Mouse (Mus musculus): Measurements from ENCODE around the gene Tgm5. TPM values are rescaled to one million over a fixed set of nuclear protein-coding genes. Genes with fewer than 3 reads are reported as not detected.

Tgm5 gene
- total and polyA plus RNA-seq, 3 experiments: not detected

Other genes starting within 250 kb of the Tgm5 start
- 10.1 and 12.9 TPM in 2 replicates for gene Cdan1, start 235.7 kb downstream of the Tgm5 start, total RNA-seq (2012; rRNA removed)
- 5.8 and 7.8 TPM in 2 replicates for gene Cdan1, start 235.7 kb downstream of the Tgm5 start, total RNA-seq (2014; rRNA removed)
- 13.8 and 14.8 TPM in 2 replicates for gene Cdan1, start 235.7 kb downstream of the Tgm5 start, polyA plus RNA-seq (2012; ENCODE audit: insufficient read length, low read depth)
- gene Ttbk2, start 235.2 kb downstream of the Tgm5 start, total RNA-seq (2012; rRNA removed): 0.71 and 0.76 TPM in 2 replicates
- 1.1 and 1.4 TPM in 2 replicates for gene Ttbk2, start 235.2 kb downstream of the Tgm5 start, total RNA-seq (2014; rRNA removed)
- gene Ttbk2, start 235.2 kb downstream of the Tgm5 start, polyA plus RNA-seq (2012; ENCODE audit: insufficient read length, low read depth): 1.00 and 1.2 TPM in 2 replicates
- gene Ubr1, start 115.1 kb downstream of the Tgm5 start, total RNA-seq (2012; rRNA removed): 15.4 and 16.0 TPM in 2 replicates
- gene Ubr1, start 115.1 kb downstream of the Tgm5 start, total RNA-seq (2014; rRNA removed): 10.7 and 11.6 TPM in 2 replicates
- 18.1 TPM in 2 replicates for gene Ubr1, start 115.1 kb downstream of the Tgm5 start, polyA plus RNA-seq (2012; ENCODE audit: insufficient read length, low read depth)
- gene Tmem62, start 108.8 kb downstream of the Tgm5 start, total RNA-seq (2012; rRNA removed): 4.4 and 5.2 TPM in 2 replicates
- 4.4 and 4.9 TPM in 2 replicates for gene Tmem62, start 108.8 kb downstream of the Tgm5 start, total RNA-seq (2014; rRNA removed)
- gene Tmem62, start 108.8 kb downstream of the Tgm5 start, polyA plus RNA-seq (2012; ENCODE audit: insufficient read length, low read depth): 2.9 and 5.3 TPM in 2 replicates
- 20.4 and 23.4 TPM in 2 replicates for gene Ccndbp1, start 77.4 kb downstream of the Tgm5 start, total RNA-seq (2012; rRNA removed)
- gene Ccndbp1, start 77.4 kb downstream of the Tgm5 start, total RNA-seq (2014; rRNA removed): 33.4 and 33.6 TPM in 2 replicates
- 38.8 and 42.7 TPM in 2 replicates for gene Ccndbp1, start 77.4 kb downstream of the Tgm5 start, polyA plus RNA-seq (2012; ENCODE audit: insufficient read length, low read depth)
- not detected in 2 replicates for gene Epb42, start 48.8 kb downstream of the Tgm5 start, total RNA-seq (2012; rRNA removed)
- gene Epb42, start 48.8 kb downstream of the Tgm5 start, total RNA-seq (2014; rRNA removed): not detected in 2 replicates
- not detected in 2 replicates for gene Epb42, start 48.8 kb downstream of the Tgm5 start, polyA plus RNA-seq (2012; ENCODE audit: insufficient read length, low read depth)
- not detected in 2 replicates for gene Tgm7, start 24.0 kb upstream of the Tgm5 start, total RNA-seq (2012; rRNA removed)
- gene Tgm7, start 24.0 kb upstream of the Tgm5 start, total RNA-seq (2014; rRNA removed): not detected in 2 replicates
- not detected in 2 replicates for gene Tgm7, start 24.0 kb upstream of the Tgm5 start, polyA plus RNA-seq (2012; ENCODE audit: insufficient read length, low read depth)
- 7.3 and 8.1 TPM in 2 replicates for gene Adal, start 54.6 kb upstream of the Tgm5 start, total RNA-seq (2012; rRNA removed)
- 12.5 and 12.8 TPM in 2 replicates for gene Adal, start 54.6 kb upstream of the Tgm5 start, total RNA-seq (2014; rRNA removed)
- gene Adal, start 54.6 kb upstream of the Tgm5 start, polyA plus RNA-seq (2012; ENCODE audit: insufficient read length, low read depth): 10.0 and 10.4 TPM in 2 replicates
- gene Lcmt2, start 54.8 kb upstream of the Tgm5 start, total RNA-seq (2012; rRNA removed): 9.3 and 10.6 TPM in 2 replicates
- gene Lcmt2, start 54.8 kb upstream of the Tgm5 start, total RNA-seq (2014; rRNA removed): 5.7 and 6.4 TPM in 2 replicates
- 11.7 and 12.3 TPM in 2 replicates for gene Lcmt2, start 54.8 kb upstream of the Tgm5 start, polyA plus RNA-seq (2012; ENCODE audit: insufficient read length, low read depth)
- gene Tubgcp4, start 84.8 kb upstream of the Tgm5 start, total RNA-seq (2012; rRNA removed): 27.8 and 29.1 TPM in 2 replicates
- gene Tubgcp4, start 84.8 kb upstream of the Tgm5 start, total RNA-seq (2014; rRNA removed): 31.0 and 35.1 TPM in 2 replicates
- gene Tubgcp4, start 84.8 kb upstream of the Tgm5 start, polyA plus RNA-seq (2012; ENCODE audit: insufficient read length, low read depth): 32.5 and 34.1 TPM in 2 replicates
- 6.8 and 7.4 TPM in 2 replicates for gene Zscan29, start 85.3 kb upstream of the Tgm5 start, total RNA-seq (2012; rRNA removed)
- 4.9 and 5.4 TPM in 2 replicates for gene Zscan29, start 85.3 kb upstream of the Tgm5 start, total RNA-seq (2014; rRNA removed)
- 7.0 and 7.3 TPM in 2 replicates for gene Zscan29, start 85.3 kb upstream of the Tgm5 start, polyA plus RNA-seq (2012; ENCODE audit: insufficient read length, low read depth)
- 41.7 and 55.2 TPM in 2 replicates for gene Trp53bp1, start 185.6 kb upstream of the Tgm5 start, total RNA-seq (2012; rRNA removed)
- gene Trp53bp1, start 185.6 kb upstream of the Tgm5 start, total RNA-seq (2014; rRNA removed): 30.1 and 38.0 TPM in 2 replicates
- gene Trp53bp1, start 185.6 kb upstream of the Tgm5 start, polyA plus RNA-seq (2012; ENCODE audit: insufficient read length, low read depth): 68.7 and 77.6 TPM in 2 replicates
- gene Map1a, start 203.8 kb upstream of the Tgm5 start, total RNA-seq (2012; rRNA removed): 0.38 and 0.92 TPM in 2 replicates
- 0.11 and 0.16 TPM in 2 replicates for gene Map1a, start 203.8 kb upstream of the Tgm5 start, total RNA-seq (2014; rRNA removed)
- gene Map1a, start 203.8 kb upstream of the Tgm5 start, polyA plus RNA-seq (2012; ENCODE audit: insufficient read length, low read depth): 7.2 and 7.3 TPM in 2 replicates